Mouse (Mus musculus) kidney, adult 9 months (tissue): ENCODE measurements at regions not wholly inside any gene's neighbourhood (a gene's known extent, or its start where the extent isn't known, plus 50 kb on each side); places are given as distances from the start of the nearest gene placed in this dataset.

Experiments used
- DNase-seq: peaks from one replicate; pipeline ENCODE4 v3.0.0; 2022

GRCm38 (mm10) chr1:138771307-138772011, 76.9 kb downstream of the Lhx9 start:
- no peak for DNase-seq

- no peak for DNase-seq
Observed at GRCm38 (mm10) chr1:138762876-138763275, 85.5 kb downstream of the Lhx9 start.

- DNase-seq: no peak
Observed at GRCm38 (mm10) chr1:138757777-138758176, 90.6 kb downstream of the Lhx9 start.

GRCm38 (mm10) chr1:138733308-138733707, 113.4 kb upstream of the Nek7 start:
- no peak for DNase-seq

GRCm38 (mm10) chr1:138731008-138731407, 111.1 kb upstream of the Nek7 start:
- no peak for DNase-seq

DNA sequence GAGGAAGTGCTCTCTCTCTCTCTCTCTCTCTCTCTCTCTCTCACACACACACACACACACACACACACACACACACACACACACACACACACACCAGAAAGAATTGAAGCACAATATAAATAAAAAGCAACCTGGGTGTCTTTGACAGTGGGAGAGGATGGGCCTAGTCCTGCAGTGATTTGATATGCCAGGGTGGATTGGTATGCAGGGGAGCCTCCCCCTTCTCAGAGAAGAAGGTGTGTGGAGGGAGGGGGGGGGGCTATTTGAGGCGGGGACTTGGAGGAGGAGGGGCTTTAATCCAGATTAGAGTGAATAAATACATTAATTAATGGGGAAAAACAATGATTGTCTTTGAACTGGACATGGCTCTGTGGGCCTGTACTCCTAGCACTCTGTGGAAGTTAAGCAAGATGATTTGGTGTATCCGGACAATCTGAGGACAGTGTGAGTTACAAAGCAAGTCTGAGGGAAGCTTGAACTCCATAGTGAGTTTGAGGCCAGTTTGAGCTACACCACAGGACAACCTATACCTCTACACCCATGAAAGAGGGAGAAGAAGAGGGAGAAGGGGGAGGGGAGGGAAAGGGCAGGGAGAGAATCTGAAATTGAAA, 109.3 kb upstream of the Nek7 start:
- no peak for DNase-seq

DNA sequence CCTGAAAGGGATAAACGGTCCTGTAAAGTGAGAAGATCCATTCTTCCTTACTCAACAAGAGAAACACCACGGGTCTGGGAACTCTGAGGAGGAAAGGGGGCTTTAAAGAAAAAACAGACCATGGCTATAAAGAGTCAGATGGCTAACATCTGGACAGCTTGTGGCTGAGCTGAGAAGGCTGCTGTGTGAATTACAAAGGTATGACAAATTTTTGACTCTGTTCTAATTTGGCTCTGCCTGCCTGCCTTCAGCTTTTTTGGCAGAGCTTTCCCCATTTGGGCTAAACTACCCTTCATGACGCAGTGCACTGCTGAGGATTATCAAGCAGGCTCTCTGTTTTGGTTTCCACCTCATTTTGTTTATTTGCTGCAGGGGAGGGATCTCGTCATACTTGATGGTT, 100.8 kb upstream of the Nek7 start:
- no peak for DNase-seq

GRCm38 (mm10) chr1:138719297-138719696, 99.4 kb upstream of the Nek7 start:
- DNase-seq: no peak

GRCm38 (mm10) chr1:138716991-138717390, 97.0 kb upstream of the Nek7 start:
- no peak for DNase-seq

- DNase-seq: no peak
Observed at GRCm38 (mm10) chr1:138715162-138715561, 95.2 kb upstream of the Nek7 start.

DNA sequence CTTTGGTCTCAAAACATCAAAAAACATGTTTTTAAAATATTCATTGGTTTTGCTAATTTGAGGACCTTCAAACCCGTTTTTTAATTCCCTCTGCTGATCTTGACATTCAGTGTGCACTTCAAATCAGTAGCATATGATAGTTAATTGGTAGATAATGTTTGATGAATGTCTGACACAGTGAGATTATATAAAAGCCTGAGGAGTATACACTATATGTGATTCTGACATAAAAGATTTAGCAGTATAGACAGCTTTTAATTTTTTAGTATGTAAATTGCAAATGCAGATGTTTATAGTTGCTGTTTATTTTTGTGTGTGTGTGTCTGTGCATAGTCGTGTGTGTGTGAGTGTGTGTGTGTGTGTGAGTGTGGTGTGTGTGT, 89.3 kb upstream of the Nek7 start:
- no peak for DNase-seq

DNA sequence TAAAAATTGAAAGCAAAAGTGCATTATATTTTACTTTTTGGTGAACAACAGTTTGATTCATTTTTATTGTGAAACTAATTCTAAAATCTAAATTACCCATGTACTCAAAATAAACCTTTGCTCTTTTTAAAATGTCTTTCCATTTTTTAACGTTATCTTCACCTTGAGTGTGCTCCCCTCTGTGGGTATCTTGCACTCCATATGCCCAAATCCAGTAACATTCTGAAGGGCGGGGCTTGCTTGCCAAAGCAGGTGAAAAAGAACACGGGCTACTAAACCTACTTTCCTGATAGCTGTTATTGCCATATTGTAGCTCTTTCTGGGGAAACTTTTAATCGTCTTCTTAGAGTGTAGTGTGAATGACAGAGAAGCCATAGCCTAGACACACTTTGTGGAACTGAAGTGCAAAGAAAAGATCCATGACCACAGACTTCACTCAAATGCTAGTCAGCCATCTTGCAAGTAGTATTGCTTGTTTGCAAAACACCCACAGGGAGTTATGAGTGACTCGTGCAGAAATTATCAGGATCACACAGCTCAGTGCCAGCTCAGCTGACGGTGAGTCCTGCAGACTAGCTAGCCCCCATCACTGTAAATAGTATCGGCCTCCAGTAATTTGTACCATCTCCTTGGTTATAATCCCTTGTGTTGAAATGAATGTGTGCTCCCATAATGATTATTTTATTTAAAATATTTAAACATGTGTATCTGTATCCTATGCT, 88.7 kb upstream of the Nek7 start:
- DNase-seq: no peak

GRCm38 (mm10) chr1:138707913-138708312, 88.0 kb upstream of the Nek7 start:
- no peak for DNase-seq

GRCm38 (mm10) chr1:138703291-138703690, 83.3 kb upstream of the Nek7 start:
- no peak for DNase-seq

- DNase-seq: no peak
Observed at GRCm38 (mm10) chr1:138689234-138689633, 69.3 kb upstream of the Nek7 start.

DNA sequence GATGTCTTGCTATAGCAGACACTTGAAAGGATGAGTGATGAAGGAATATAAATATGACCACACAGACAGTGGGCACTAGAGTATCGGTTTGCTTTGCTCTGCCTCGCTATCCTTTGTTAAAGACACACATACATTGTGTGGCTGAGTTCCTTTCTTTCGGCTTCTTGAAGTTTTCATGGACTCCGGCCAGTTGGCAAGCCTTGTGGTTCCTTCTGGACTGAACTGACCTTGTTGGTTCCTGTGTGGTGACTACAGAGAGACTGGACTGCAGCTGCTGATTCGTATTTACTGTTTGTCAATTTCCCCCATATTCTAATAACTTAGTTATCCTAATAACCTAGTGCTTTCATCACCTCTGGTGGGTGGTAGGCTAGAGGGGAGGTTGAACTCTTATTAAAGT, 66.8 kb upstream of the Nek7 start:
- peak; percentile 56 for DNase-seq

DNA sequence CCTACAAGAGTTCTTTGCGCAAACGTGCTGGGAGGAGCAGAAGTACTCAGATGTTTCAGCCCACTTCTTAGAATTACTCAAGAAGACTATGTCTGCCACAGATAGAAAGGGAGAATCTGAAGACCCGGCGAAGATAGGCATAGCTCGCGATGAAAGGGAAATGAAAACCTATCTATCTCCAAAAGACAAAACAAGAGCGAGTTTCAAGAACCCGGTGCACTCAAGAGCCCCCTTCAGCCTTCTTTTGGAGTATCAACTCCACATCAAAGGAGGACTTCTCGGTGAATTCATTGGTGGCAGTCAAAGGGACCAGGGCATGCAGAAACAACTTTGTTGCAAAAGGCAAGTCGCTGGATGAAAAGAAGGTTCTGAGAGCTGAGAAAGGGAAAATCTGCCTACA, 63.8 kb upstream of the Nek7 start:
- DNase-seq: no peak

DNA sequence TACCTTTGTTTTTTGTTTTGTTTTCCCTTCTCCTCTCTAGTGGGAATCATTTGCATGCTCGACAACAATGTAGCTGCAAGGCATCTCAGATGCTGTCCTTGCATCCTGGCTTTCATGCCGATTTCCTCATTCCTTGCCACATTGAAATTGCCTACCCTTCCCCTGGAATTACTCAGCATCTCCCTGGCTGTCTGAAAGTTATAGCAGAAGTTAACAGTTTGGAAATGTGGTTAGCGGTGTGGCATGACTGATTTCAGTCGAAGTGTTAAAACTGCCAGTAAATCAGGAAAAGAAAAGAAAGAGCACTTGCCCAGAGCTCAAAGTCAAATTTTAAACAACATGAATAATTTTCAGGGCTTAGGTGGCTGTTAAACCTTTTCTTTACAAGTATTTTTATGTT, 62.0 kb upstream of the Nek7 start:
- DNase-seq: no peak

GRCm38 (mm10) chr1:138674199-138674598, 54.3 kb upstream of the Nek7 start:
- DNase-seq: no peak
